Mouse (Mus musculus): ENCODE data around the gene Sap30.
A peak's percentile ranks its signal among the peaks of the same experiment; 100 is the strongest.
"Not testable (repeated sequence)": the region's sequence is repeated elsewhere in the genome, so short reads cannot be mapped to it uniquely, and the experiment has no call there.

Sap30 gene

DNA sequence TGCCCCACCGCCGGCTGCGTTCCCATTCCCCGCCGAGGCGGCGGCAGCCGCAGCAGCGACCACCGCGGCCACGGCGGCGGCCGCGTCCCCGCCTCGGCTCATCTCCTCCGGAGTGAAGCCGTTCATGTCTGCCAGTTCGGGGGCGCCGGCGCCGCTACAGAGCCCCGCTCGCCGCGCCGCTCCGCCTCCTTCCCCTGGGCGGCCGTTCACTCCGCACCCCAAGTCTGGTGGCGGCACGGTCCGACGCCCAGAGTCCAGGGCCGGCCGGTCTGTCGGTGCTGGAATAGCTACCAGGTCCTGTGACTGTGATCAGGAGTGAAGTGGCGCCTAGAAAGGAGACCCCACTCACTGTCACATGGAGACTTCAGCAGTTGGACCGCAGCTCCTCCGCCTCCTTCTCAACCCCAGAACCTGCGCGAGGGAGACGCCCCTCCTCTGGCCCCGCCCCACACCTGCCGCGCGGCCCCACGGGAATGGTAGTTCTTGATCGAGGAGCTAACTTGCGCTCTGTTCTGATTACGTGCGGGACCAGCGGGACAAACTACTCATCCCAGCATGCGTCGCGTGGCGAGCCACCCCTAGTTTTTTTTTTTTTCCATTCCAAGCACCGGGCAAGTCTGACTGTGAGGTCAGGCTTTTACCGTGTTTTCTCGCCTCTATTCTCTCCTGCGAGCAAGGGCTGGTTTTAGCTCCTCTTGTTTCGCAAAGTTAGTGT is at the start of gene Sap30:
Gene Sap30, minus strand, starts transcription at position 420 of the 715 bp plus-strand sequence.
- DNase-seq, result peak; percentile 99

DNA sequence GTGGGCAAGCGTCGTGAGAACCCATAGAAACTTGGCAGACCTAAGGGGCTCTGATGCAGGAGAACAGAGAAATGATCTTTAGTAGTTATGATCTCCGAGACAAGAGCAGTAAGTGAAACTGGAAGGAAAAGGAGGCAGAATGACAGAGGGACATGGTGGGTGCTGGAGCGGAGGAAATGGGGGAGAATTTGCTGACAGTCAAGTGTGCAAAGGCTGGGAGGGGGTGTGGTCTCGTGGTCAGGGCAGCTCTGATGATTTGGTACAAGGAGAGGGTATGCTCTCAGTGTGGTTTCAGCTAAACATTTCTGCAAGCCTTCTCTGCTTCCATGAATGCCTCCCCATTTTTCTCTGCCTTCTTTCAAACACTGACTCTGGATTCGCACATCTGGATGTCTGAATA is 48.5 kb upstream of the Sap30 start:
- DNase-seq, result no peak

DNA sequence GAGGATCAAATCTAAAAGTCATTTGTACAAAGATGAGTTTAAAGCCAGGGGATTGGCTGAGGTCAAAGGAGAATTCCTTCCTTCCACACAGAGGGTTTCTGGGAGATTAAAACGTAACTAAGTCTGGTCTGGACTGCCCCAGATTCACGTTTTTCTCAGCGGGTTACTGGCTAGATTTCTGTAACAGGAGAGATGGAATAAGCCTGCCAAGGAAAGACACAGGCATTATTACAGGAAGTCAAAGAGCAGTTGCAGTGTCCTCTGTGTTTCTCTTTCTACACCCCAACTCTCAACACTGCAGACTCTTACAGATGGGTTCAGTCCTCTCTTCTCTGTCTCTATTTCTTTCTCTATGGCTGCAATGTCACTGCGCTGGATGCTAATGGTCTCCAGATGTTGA is 46.8 kb upstream of the Sap30 start:
- DNase-seq, result no peak

DNA sequence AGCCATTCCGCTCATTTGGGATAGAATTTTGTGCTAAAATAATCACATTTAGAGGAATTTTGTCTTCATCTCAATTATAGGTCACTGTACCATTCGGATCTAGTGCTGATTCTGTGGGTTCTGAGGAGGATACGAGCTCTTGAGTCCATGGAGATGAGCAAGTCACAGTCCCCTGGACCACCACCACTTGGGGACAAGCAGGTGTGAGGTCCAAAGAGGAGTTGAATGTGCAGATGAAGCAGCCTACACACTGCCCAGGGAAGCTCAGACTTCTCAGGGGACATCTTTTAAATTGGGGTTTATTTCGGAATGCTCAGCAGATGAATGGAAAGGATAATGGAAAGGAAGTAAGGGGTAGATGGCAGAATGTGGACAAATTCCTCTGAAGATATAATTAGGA is 45.4 kb upstream of the Sap30 start:
- no peak for DNase-seq

DNA sequence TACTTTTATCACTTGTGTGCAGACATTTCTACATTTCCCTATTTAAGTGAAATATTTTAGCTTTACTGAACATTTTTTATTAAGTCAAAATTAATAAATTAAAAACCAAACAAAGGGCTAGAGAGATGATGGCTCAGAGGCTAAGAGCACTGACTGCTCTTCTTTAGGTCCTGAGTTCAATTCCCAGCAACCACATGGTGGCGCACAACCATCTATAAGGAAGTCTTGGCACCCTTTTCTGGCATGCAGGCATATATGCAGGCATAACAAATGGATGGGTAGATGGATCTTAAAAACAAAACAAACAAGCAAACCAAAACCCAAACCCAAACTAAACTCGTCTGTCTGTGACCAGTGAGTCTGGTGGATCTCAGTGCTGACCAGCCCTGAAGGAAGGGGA is 44.6 kb upstream of the Sap30 start:
- DNase-seq, result no peak

DNA sequence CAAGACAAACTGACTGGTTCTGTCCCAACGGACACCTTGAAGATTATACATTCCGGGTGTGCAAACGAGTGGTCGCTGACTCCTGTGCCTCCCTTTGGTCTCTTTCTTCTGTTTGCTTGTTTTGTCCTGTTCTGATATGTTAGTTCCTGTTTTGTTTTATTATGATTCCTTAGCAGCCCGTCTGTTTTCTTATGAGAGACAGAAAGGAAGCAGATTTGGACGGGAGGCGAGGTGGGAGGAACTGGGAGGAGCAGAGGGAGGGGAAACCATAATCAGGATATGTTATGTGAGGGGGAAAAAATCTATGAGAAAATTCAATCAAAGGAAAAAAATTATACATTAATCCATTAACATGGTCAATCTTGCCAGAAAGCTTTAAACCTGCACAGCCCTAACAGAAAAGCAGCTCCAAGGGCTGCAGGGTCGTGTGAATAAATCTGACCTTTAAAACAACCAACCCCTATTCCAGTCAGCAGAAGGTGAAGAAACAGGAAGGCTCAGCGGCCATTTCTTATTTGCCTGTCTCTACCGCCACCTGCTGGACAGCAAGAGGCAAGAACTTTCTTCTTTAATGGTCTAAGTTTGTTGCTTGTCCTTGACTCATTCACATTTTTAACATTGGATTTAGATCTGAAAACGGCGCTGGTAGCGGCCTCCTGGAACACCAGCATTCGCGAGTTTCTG is 43.1 kb upstream of the Sap30 start:
- peak; percentile 90 for DNase-seq

DNA sequence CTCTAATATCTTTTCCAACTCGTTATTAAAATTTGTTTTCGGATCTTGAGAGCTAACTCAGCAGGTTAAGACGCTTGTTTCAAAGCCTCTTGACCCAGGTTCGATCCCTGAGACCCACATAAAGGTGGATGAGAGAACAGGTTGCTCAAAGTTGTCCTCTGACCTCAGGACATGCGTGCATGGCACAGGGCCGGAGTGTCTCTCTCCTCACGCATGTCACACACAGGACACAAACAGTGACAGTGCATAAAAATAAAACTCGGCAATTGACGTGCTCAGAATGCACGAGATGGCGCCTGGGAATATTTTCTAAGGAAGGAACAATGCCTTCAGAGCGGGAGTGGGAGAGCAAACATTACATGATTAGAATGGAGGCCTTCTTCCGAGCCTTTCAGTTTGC is 42.6 kb upstream of the Sap30 start:
- DNase-seq, result no peak

DNA sequence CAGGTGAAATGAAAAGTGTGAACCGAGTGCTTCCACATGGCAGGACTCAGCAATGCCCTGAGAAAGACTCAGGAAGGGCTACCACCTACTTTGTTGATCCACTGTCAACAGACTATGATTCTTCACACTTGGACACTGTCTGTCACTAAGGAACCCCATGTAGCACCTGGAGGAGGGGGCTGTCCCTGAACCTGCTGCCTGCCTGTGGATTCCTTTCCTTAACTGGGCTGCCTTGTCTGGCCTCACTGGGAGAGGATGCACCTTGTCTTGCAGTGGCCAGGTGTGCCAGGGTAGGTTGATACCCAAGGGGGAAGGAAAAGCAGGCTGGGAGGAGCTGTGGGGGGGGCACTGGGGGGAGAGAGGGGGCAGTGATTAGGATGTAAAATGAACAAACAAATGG is 40.4 kb upstream of the Sap30 start:
- DNase-seq, result no peak

DNA sequence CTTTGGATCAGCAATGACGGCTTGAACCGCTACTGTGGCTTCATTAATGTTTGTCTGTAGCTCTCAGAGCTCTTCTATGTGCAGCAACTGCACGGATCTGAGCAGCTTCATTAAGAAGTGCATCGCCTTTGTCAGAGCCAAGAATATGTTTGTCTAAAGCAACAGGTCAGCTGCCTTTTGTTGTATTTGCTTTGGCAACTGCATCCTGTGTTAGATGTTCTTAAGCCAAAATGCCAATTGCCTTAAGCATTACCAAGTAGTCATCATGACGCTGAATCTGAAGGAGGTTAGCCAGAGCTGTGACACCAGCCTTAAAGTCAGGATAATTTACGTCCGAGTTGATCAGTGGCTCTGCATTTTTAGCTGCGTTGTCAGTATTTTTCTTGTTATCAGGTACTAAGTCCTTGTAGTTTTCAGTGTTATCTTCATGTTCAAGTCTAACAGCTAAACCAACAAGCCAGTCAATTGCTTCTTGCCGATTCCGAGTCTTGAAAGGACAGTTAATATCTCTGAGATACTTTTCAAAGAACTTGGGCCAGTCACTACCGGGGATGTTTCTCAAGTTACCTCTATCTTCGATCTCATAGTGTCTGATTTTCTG is 32.6 kb upstream of the Sap30 start:
- no peak for DNase-seq

DNA sequence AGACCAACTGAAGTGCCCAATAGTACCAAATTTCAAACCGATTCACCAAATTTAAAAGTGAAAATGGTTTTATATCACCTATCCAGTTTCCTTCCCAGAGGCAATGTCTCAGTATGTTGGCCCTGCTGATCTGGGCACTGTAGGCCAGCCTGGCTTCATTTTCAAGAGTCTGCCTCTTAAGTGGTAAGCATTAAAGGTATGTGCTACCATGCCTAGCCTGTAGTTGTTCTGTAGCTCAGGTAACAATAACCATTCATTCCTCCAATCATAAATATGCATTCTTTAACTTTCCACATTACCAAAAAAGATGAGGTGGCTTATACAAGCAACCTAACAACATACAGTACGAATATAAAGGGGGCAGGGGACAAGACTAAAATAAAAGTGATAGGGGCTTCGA is 30.1 kb upstream of the Sap30 start:
- no peak for DNase-seq

DNA sequence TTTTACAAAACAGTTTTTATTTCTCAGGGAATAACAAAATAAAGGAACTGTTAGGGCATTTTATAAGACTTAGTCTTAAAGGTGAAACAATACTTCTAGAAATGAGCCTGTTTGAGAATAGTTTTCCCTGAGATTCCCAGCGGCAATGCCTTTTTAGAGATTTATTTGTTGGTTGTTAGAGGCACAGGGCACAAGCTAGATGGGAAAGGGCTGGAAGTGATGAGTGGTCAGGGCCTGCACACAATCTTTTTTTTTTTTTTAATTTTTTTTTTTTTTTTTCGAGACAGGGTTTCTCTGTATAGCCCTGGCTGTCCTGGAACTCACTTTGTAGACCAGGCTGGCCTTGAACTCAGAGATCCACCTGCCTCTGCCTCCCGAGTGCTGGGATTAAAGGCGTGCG is 29.0 kb upstream of the Sap30 start:
- DNase-seq, result not testable (repeated sequence)

DNA sequence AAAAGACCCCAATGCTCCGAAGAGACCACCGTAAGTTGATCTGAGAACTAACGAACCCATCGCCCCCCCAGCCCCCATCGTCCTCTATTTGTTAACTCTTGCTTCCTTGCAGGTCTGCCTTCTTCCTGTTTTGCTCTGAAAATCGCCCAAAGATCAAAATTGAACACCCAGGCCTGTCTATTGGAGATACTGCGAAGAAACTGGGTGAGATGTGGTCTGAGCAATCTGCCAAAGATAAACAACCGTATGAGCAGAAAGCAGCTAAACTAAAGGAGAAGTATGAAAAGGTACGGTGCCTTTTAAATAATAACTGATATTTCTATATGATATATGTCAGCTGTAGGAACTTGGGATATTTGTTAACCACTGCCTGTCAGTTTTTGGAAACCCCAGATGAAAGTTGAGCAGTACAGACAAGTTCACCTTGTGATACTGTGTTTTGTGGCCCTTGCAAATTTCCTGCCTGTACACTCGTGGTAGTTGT is 25.6 kb upstream of the Sap30 start:
- DNase-seq, result not testable (repeated sequence)

DNA sequence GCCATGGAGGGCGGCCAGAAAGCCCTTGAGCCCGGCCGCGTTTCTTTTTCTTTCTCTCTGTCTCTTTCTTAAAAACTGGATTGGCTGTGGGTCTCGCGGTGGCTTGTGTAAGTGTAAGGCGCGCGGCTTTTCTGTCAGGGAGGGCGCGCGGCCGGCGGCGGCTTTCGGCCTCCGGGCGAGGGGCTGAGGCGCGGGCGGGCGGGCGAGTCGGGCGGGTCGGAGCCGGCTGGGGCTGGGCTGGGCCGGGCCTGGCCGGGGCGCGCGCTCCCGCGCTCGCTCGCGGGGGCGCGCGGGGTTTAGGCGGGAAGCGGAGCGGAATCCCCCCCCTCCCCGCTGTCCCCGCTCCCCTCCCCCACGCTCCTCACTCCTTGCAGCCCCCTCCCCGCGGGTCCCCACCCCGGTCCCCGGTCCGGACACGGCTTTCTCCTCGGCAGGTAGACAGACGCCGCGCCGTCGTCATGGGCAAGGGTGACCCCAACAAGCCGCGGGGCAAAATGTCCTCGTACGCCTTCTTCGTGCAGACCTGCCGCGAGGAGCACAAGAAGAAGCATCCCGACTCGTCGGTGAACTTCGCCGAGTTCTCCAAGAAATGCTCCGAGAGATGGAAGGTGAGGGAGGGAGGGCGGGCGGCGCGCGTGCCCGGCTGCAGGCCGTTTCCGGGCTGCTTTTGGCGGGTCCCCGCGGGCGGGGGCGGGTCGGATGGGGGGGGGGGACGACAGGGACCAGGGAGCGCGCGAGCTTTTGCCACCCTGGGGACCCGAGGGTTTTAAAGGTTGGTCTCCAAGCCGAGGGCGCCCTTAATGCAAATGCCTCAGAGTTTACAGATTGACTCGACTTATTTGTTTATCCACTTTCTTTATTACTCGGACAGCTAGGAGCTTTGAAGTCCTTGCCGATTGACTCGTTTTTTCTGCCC is 24.7 kb upstream of the Sap30 start:
- DNase-seq, result peak; percentile 28

DNA sequence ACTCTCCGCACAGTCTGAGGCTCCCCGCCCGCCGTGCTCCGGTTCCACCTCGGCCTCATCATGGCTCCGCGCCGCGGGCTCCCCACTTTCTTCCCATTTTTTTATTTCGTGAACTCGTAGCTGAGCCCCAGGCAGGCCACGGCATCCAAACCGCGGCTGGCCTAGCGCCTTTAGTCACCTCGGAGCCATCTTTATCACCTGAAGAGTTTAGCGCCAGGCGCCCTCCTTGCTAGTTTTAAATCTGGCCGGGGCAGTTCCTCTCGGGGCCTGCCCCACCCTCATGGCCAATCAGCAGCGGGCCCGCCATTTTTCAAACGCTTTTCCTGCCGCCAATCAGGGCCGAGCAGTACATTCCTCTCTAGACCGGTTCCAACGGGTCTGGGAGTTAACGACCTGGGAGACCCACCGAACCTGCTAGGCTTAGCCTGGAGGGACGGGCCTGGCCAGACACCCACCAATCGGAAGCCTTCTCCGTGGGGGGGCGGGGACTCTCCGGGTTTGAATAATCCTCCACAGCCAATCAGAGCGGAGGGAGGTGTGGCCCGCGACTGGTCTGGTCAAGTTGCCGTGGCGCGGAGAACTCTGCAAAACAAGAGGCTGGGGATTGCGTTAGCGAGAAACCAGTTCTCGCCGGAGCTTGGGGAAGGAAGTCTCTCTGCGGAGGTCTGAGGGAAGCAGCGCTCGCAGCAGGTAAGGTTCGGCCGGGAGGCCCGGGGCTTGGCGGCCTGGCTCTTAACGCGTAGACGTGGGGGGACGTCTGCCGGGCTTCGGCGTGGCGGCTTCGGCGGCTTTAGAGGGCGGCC is 23.9 kb upstream of the Sap30 start, which contains the start of gene Hmgb2:
Gene Hmgb2, plus strand, starts transcription at position 592 of the 803 bp plus-strand sequence.
- peak; percentile 100 for DNase-seq

DNA sequence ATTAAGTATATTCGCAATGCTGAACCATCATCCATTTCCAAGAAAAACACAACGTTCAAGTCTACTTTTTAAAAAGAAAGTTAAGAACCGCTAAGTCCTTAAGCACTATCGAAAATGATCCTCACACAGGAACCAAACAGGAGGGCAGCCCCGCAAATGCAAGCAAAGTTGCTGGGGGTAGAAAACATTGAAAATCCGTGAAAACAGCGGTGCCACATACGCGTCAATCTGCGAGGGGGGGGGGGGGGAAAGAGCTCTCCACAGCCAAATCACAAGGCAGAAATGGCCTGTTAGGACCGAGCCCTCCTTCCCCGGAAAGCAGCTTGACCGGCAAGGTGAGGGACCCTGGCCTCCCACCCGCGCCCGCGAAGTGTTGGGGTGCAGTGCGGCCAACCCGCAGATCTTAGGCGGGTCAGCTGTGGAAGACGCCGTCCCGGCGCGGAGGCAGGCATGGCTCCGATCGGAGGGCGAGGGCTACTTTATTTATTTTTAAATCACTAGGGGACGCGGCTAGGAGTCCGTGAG is 23.2 kb upstream of the Sap30 start:
- DNase-seq, result no peak

DNA sequence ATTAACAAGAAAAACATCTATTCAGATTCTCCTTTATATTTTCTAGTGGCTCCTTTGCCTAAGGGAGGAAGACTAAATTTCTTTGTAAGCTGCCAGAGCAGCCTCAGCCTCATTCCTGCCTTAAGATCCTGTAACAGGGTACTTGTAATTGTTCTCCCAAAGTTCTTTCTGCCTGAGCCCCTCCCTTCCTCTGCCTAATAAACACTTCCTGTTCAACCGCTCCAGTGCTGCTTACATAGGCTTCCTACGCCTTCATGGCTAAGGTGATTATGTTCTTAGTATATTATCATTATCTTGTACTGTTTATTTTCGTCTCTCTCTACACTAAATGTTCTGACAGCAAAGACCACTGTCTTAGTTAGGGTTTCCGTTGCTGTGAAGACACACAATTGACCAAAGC is 21.0 kb upstream of the Sap30 start:
- no peak for DNase-seq

DNA sequence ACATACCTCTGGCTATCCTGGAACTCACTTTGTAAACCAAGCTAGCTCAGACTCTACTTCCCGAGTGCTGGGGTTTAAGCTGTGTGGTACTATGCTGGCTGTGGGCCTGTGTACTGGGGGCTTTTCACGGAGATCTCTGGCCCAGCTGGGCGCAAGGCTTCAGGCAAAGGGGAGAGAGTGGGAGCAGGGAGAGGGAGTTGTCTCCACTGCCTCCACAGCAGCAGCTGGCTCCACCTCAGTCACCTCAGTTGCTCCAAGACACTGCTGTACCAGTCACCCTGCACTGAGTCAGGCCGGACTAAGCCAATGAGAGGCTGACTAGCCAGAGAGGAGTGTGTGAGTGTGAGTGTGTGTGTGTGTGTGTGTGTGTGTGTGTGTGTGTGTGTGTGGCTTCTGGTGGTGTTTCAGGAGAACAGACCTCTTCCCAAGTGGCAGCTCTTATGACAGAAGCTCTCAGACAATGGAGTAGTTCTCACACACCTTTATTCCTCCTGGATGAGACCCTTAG is 19.9 kb upstream of the Sap30 start:
- DNase-seq, result no peak

DNA sequence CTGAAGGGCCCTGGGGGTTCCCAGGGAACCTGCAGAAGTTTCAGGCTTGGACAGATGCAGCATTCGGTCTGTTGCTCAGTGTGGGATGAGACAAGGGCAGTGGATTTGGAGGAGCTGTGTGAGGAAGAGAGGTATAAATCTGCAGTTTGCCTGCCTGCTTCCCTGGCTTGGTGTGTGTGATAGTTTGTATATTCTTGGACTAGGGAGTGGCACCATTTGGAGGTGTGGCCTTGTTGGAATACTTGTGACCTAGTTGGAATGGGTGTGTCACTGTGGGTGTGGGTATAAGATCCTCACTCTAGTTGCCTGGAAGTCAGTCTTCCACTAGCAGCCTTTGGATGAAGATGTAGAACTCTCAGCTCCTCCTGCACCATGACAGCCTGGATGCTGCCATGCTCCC is 17.8 kb upstream of the Sap30 start:
- DNase-seq, result not testable (repeated sequence)

DNA sequence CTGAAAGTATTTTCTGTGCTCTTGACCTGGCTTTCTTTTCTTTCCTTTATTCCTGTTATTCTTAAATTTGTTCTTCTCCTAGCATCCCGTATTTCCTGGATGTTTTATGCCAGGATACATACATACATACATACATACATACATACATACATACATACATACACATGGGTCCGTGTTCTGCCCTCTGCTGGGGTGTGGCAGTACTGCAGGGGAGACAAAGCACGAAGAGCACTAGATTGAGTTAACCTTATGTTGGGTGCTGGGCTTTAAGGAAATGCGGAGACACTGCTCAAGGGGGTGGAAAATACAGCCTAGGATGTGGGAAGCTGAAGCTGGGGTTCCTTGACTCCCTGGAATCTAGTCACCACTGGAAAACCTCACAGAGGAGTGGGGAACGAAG is 16.0 kb upstream of the Sap30 start:
- peak; percentile 67 for DNase-seq

DNA sequence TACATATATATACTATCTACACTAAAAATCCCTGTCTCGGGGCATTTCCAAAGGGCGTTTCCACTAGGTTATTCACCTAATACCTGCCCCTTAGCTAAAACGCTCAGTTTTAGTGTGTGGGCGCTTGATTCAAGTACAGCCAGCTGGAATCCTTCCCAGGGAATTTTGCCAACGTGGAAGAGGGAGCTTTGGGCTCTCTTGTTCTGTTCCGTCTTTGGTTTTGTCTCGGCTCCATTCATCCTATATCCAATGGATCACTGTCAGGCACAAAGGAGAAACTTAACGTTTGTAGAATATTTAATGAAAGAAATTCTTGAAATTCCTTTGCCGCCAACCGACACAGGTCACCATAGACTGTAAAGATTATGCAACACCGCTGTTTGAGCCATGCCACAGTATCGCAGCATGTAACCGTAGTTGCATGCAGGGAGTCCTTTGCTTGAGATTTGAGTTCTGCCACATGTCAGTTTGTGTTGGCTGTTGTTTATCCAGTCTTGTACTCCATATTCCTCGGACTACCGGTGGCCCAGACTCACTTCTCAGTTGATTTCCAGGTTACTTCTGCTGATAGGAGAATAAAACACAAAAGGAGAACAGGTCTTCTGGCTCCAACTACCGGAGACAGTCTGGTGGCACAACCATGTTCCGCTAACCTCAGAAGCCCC is 11.3 kb upstream of the Sap30 start:
- peak; percentile 45 for DNase-seq

DNA sequence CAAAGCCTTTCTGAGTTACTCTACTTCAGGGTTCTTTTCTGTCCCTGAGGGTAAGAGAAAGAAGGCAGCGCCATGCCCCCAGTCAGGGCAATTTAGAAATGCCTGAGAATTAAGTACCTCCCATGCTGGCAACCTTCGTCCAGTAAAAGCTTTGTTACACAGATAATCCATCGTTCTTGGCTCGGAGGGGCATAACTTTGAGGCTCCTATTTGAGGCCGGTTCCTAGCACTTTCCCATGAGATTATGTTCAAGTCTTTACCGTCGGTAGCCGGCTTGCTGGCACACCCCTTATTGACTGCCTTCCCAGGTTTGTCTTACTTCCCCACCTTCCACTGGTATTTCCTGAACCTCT is 10.8 kb upstream of the Sap30 start:
- no peak for DNase-seq
